Mouse (Mus musculus): Measurements from ENCODE around the gene Ndufc2. TPM values are rescaled to one million over a fixed set of nuclear protein-coding genes. Genes with fewer than 3 reads are reported as not detected.
"Not testable (repeated sequence)": the region's sequence is repeated elsewhere in the genome, so short reads cannot be mapped to it uniquely, and the experiment has no call there.

The Ndufc2 gene
- total and polyA plus RNA-seq, 2 experiments from 2014 or later, result 463 to 638 TPM

DNA sequence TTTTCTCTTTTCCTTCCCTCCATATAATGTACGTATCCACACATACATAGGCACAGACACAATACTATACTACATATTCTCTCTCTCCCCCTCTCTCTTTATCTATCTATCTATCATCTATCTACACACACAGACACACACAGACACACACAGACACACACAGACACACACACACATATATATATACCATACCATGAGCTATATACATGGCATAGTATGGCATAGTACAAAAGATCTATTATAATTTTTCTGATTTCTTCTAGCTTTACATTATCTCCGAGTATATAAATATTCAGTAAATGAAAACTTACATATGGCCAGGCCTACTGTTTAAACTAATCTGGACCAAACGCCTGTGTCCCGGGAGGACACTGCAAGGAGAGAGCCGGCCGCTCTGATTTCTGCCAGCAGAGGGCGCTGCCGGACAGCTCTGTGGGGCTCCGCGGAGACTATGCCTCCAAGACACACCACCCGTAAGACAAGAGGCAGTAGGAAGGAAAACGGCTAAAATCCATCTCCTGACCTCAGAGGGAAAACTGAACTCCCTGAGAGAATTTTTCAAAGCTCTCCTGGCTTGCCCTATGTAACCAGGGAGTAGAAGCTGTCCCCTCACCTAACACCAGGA, 24.9 kb downstream of the Ndufc2 start:
- H3K27me3 ChIP-seq (ENCODE audit: insufficient read depth, low read length), result no peaks in the 10 kb centered on the region

DNA sequence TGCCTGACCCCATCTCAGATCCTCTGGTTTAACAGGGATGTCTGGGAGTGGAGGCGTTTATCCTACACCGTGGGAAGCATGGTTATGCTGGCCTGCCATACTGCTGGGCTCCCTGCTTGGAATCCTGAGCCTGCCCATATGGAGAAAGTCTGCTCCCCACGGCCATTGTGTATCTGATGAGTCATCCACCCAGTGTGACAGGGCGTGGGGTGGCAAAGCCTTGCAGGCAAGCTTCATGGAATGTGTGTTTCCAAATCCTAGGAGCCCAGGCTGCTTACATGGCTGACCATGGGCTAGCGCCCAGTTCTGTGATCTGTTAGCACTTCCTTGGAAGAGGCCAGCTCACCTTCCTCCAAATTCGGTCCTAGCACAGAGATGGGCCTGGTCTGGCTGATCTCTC, 26.8 kb downstream of the Ndufc2 start:
- 75% methylated on average over 6 of the region's 6 CpGs for WGBS
- ATAC-seq (ENCODE audit: low FRiP score) (no peak), DNase-seq (ENCODE audit: low spot score) (no peak)
- Histone ChIP-seq H3K4me3 (ENCODE audit: low read depth, low read length) (no peak overlapping the region), H3K4me2 (ENCODE audit: low read depth, low read length, poor library complexity, severe bottlenecking) (no peak overlapping the region), H3K9ac (replicated peaks; ENCODE audit: low read length, poor library complexity, severe bottlenecking) (no peak overlapping the region), H3K27me3 (ENCODE audit: insufficient read depth, low read length) (no peaks in the 10 kb centered on the region), H3K27ac (ENCODE audit: low read depth, low read length) (no peak overlapping the region), H3K4me1 (ENCODE audit: insufficient read depth, low read length) (no peaks in the 10 kb centered on the region; the same call in 1 of the 2 replicates), H3K9me3 (ENCODE audit: low read length) (no peaks in the 10 kb centered on the region), H3K36me3 (ENCODE audit: insufficient read depth, low read length) (no peaks in the 10 kb centered on the region)
- no peak for TF ChIP-seq CTCF (IDR thresholded peaks at IDR 0.05)

More for the DNA sequence above, 24.9 kb downstream of the Ndufc2 start:
- Histone ChIP-seq H3K9me3 (ENCODE audit: low read length) (no peaks in the 10 kb centered on the region), H3K9ac (replicated peaks; ENCODE audit: low read length, poor library complexity, severe bottlenecking) (no peak overlapping the region), H3K4me3 (ENCODE audit: low read depth, low read length) (no peak overlapping the region), H3K4me2 (ENCODE audit: low read depth, low read length, poor library complexity, severe bottlenecking) (no peak overlapping the region), H3K27ac (ENCODE audit: low read depth, low read length) (no peak overlapping the region), H3K36me3 (ENCODE audit: insufficient read depth, low read length) (no peaks in the 10 kb centered on the region), H3K4me1 (ENCODE audit: insufficient read depth, low read length) (no peaks in the 10 kb centered on the region; the same call in 1 of the 2 replicates)
- DNase-seq (ENCODE audit: low spot score), result peak; percentile 89
- WGBS, result 9% methylated on average over 12 of the region's 12 CpGs
- TF ChIP-seq CTCF (IDR thresholded peaks at IDR 0.05), result peak; percentile 97
- peak; percentile 83 for ATAC-seq (ENCODE audit: low FRiP score)

DNA sequence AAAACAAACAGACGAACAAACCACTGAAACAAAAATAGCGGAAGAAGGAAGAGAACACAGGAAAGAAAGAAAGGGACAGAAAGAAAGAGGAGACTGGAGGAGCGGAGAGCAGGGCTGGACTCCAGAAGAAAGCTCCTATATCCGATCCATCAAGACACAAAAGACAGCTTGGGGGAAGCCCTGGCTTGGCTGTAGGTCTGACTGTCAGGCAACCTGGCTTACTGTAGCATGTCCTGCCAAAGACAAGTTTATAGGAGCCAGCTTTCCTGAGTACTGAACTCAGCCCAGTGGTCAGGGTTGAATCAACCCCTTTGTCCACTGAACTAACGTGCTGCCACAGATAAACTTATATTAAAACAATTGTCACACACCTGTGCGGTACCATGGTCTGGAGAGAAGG, 27.5 kb downstream of the Ndufc2 start:
- H3K4me2 ChIP-seq (ENCODE audit: low read depth, low read length, poor library complexity, severe bottlenecking), result no peak overlapping the region
- no peaks in the 10 kb centered on the region for H3K27me3 ChIP-seq (ENCODE audit: insufficient read depth, low read length)
- 75% methylated on average over 6 of the region's 6 CpGs for WGBS
- H3K9ac ChIP-seq (replicated peaks; ENCODE audit: low read length, poor library complexity, severe bottlenecking), result no peak overlapping the region
- no peak for TF ChIP-seq CTCF (IDR thresholded peaks at IDR 0.05)
- H3K9me3 ChIP-seq (ENCODE audit: low read length), result no peaks in the 10 kb centered on the region
- H3K4me3 ChIP-seq (ENCODE audit: low read depth, low read length), result no peak overlapping the region
- DNase-seq (ENCODE audit: low spot score) (no peak), ATAC-seq (ENCODE audit: low FRiP score) (no peak)
- no peak overlapping the region for H3K27ac ChIP-seq (ENCODE audit: low read depth, low read length)
- no peaks in the 10 kb centered on the region for H3K36me3 ChIP-seq (ENCODE audit: insufficient read depth, low read length)
- H3K4me1 ChIP-seq (ENCODE audit: insufficient read depth, low read length), result no peaks in the 10 kb centered on the region; the same call in 1 of the 2 replicates

DNA sequence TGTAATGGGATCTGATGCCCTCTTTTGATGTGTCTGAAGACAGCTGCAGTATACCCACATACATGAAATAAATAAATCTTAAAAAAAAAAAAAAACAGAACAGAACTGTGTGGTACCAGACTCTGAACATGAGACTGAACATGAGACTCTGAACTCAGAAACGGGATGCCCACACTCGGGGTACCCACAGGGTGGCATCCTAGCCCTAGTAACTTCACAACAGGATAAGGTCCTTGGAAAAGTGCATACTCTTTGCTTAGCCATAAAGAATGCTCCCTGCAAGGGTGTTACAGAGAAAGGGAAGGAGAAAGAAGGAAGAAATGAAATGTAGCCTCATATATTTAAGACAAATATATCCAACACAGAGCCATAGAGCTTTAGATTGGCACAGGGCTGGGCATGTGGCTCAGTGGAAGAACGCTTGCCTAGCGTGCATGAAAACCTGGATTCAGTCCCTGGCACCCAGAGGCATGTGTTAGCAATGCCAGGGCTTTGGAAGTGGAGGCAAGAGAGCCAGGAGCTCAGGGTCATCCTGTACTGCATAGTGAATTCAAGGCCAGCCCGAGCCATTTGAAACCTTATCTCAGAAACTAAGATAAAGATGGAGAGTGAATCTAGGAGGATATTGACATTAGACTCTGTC, 28.1 kb downstream of the Ndufc2 start:
- peak; percentile 65 for DNase-seq (ENCODE audit: low spot score)
- Histone ChIP-seq H3K4me3 (ENCODE audit: low read depth, low read length) (no peak overlapping the region), H3K27me3 (ENCODE audit: insufficient read depth, low read length) (no peaks in the 10 kb centered on the region), H3K4me1 (ENCODE audit: insufficient read depth, low read length) (no peaks in the 10 kb centered on the region; the same call in 1 of the 2 replicates), H3K9ac (replicated peaks; ENCODE audit: low read length, poor library complexity, severe bottlenecking) (no peak overlapping the region), H3K4me2 (ENCODE audit: low read depth, low read length, poor library complexity, severe bottlenecking) (no peak overlapping the region), H3K9me3 (ENCODE audit: low read length) (no peaks in the 10 kb centered on the region), H3K27ac (ENCODE audit: low read depth, low read length) (no peak overlapping the region), H3K36me3 (ENCODE audit: insufficient read depth, low read length) (no peaks in the 10 kb centered on the region)
- peak; percentile 48 for TF ChIP-seq CTCF (IDR thresholded peaks at IDR 0.05)
- 73% methylated on average over 5 of the region's 5 CpGs for WGBS
- no peak for ATAC-seq (ENCODE audit: low FRiP score)

DNA sequence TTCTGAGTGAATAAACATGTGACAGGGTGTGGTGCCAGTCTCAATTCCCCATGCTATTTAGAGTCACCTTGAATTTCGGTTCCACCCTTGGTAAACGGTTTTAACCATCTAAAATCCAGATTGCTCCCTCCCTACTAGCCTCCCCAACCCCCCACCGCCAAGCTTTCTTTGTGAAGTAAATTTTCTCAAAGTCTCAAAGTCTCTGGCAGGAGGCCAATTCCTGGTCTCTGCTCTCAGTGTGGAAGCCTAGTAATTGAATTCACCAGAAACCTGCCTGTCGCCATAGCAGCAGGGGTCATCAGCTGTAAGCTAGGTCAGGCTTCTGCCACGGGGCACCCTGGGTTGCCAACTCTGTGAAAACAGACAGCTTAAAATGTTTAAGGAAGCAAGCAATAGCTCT, 29.9 kb downstream of the Ndufc2 start:
- no peak overlapping the region for H3K4me3 ChIP-seq (ENCODE audit: low read depth, low read length)
- ATAC-seq (ENCODE audit: low FRiP score), result 0 out of 2 replicates have a peak, but pooled peaks have one; percentile 55
- H3K4me2 ChIP-seq (ENCODE audit: low read depth, low read length, poor library complexity, severe bottlenecking), result no peak overlapping the region
- H3K9me3 ChIP-seq (ENCODE audit: low read length), result no peaks in the 10 kb centered on the region
- no peaks in the 10 kb centered on the region for H3K27me3 ChIP-seq (ENCODE audit: insufficient read depth, low read length)
- 2% methylated on average over 5 of the region's 5 CpGs for WGBS
- H3K27ac ChIP-seq (ENCODE audit: low read depth, low read length), result no peak overlapping the region
- no peak overlapping the region for H3K9ac ChIP-seq (replicated peaks; ENCODE audit: low read length, poor library complexity, severe bottlenecking)
- no peaks in the 10 kb centered on the region for H3K36me3 ChIP-seq (ENCODE audit: insufficient read depth, low read length)
- H3K4me1 ChIP-seq (ENCODE audit: insufficient read depth, low read length), result no peaks in the 10 kb centered on the region; the same call in 1 of the 2 replicates
- peak; percentile 84 for DNase-seq (ENCODE audit: low spot score)
- TF ChIP-seq CTCF (IDR thresholded peaks at IDR 0.05), result no peak

DNA sequence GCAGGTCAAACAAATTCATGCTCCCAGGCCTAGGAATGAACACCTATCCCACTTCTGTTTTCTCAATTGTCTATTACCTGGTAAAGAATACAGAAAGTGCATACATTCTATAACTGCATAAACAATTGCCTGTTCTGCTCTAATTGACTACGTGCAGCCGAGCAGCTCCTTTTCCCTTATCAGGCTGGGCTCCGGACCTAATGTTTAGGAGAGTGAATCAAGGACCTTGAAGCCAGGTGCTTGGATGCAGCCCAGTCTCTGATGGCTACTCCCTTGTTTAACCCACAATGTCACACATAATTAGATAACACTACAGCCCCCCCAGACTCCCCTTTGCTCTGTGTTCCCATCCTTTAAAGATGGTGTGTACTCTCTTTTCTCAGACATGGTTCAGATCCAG, 33.7 kb downstream of the Ndufc2 start:
- not testable (repeated sequence) for H3K4me2 ChIP-seq (ENCODE audit: low read depth, low read length, poor library complexity, severe bottlenecking); H3K36me3 ChIP-seq (ENCODE audit: insufficient read depth, low read length); H3K4me1 ChIP-seq (ENCODE audit: insufficient read depth, low read length); H3K9ac ChIP-seq (replicated peaks; ENCODE audit: low read length, poor library complexity, severe bottlenecking); H3K27ac ChIP-seq (ENCODE audit: low read depth, low read length); H3K4me3 ChIP-seq (ENCODE audit: low read depth, low read length); DNase-seq (ENCODE audit: low spot score); H3K9me3 ChIP-seq (ENCODE audit: low read length); H3K27me3 ChIP-seq (ENCODE audit: insufficient read depth, low read length); ATAC-seq (ENCODE audit: low FRiP score)
- 64% methylated on average over 3 of the region's 3 CpGs for WGBS

Data from midbrain, postnatal 0 days (tissue).